Mouse (Mus musculus) CH12.LX (cell line): Measurements from ENCODE around the gene Rcan3.

Source experiments
- CHD1 ChIP-seq: IDR thresholded peaks from 2 replicates; pipeline ENCODE4 v1.6.1; 2012; ENCODE audit warnings: low read depth, low read length, improper control_type of control experiment, inconsistent platforms
- CTCF ChIP-seq, 2 experiments: IDR thresholded peaks in 1 of 2; conservative IDR thresholded peaks in 1 of 2; 2 replicates each; pipeline ENCODE4 v1.5.1; 2011 to 2012; ENCODE audit warnings: low read depth in 2 of 2, low read length in 2 of 2, improper control_type of control experiment in 1 of 2, inconsistent platforms in 1 of 2, mild to moderate bottlenecking in 1 of 2, moderate library complexity in 1 of 2
- JUN ChIP-seq: IDR thresholded peaks from 2 replicates; pipeline ENCODE4 v1.6.1; 2011; ENCODE audit warnings: low read depth, mild to moderate bottlenecking, low read length, improper control_type of control experiment, moderate library complexity; ENCODE audit not compliant: insufficient read depth
- JUND ChIP-seq: conservative IDR thresholded peaks from 2 replicates; pipeline ENCODE4 v1.6.1; 2011; ENCODE audit warnings: low read depth, low read length, improper control_type of control experiment
- KAT2A ChIP-seq: IDR thresholded peaks from 2 replicates; pipeline ENCODE4 v1.6.1; 2012; ENCODE audit warnings: low read length, improper control_type of control experiment, inconsistent platforms; ENCODE audit not compliant: insufficient replicate concordance
- MAFK ChIP-seq: IDR thresholded peaks from 2 replicates; pipeline ENCODE4 v1.6.1; 2011; ENCODE audit warnings: low read length, improper control_type of control experiment; ENCODE audit not compliant: insufficient replicate concordance
- POLR2A ChIP-seq: IDR thresholded peaks from 2 replicates; pipeline ENCODE4 v1.6.1; 2011; ENCODE audit warnings: low read depth, mild to moderate bottlenecking, improper control_type of control experiment, low read length
- SMC3 ChIP-seq: IDR thresholded peaks from 2 replicates; pipeline ENCODE4 v1.6.1; 2011; ENCODE audit warnings: low read depth, low read length, improper control_type of control experiment
- TCF12 ChIP-seq: IDR thresholded peaks from 2 replicates; pipeline ENCODE4 v1.6.1; 2014; ENCODE audit warnings: low read depth, mild to moderate bottlenecking, inconsistent platforms, low read length, improper control_type of control experiment

GRCm38 (mm10) chr4:135436291-135436690 is 2.6 kb upstream of the Rcan3 start:
- TF ChIP-seq CTCF (conservative IDR thresholded peaks at IDR 0.05 in 1 of 2, IDR thresholded peaks at IDR 0.05 in 1 of 2; ENCODE audit: low read depth in 2 of 2, low read length in 2 of 2) (no peak), POLR2A (no peak), JUND (no peak), MAFK (no peak), SMC3 (no peak), CHD1 (no peak), TCF12 (no peak), JUN (no peak), KAT2A (no peak)
